Mouse (Mus musculus) frontal cortex, postnatal 14 days (tissue): ENCODE data around the gene Sez6l.
A peak's percentile ranks its signal among the peaks of the same experiment; 100 is the strongest.
"Not testable (repeated sequence)": the region's sequence is repeated elsewhere in the genome, so short reads cannot be mapped to it uniquely, and the experiment has no call there.

Source experiments
- DNase-seq, 2 experiments: peaks; one replicate each; pipeline ENCODE4 v3.0.0; 2022; ENCODE audit warnings: low spot score in 2 of 2

Gene Sez6l

GRCm38 (mm10) chr5:112433004-112433403 is 144.0 kb downstream of the Sez6l start:
- DNase-seq, result peak; percentile 75 to 88

GRCm38 (mm10) chr5:112432033-112432432 is 145.0 kb downstream of the Sez6l start:
- no peak for DNase-seq

GRCm38 (mm10) chr5:112431120-112431775 is 145.7 kb downstream of the Sez6l start:
- DNase-seq, result no peak

- peak; percentile 48 to 75 for DNase-seq
Measured at GRCm38 (mm10) chr5:112428944-112429343, 148.0 kb downstream of the Sez6l start.

GRCm38 (mm10) chr5:112427283-112427682 is 149.7 kb downstream of the Sez6l start:
- DNase-seq, result peak; percentile 50 to 72

GRCm38 (mm10) chr5:112426635-112427034 is 150.3 kb downstream of the Sez6l start:
- DNase-seq, result peak in 1 of 2 experiments; percentile 5

- no peak for DNase-seq
Measured at GRCm38 (mm10) chr5:112419535-112419934, 157.4 kb downstream of the Sez6l start.

GRCm38 (mm10) chr5:112418023-112418422 is 159.0 kb downstream of the Sez6l start:
- no peak for DNase-seq

GRCm38 (mm10) chr5:112416673-112417072 is 160.3 kb downstream of the Sez6l start:
- no peak for DNase-seq

- not testable (repeated sequence) for DNase-seq
Measured at GRCm38 (mm10) chr5:112412781-112413180, 164.2 kb downstream of the Sez6l start.

GRCm38 (mm10) chr5:112411514-112412335 is 165.3 kb downstream of the Sez6l start:
- peak in 1 of 2 experiments; percentile 56 for DNase-seq

GRCm38 (mm10) chr5:112411072-112411471 is 165.9 kb downstream of the Sez6l start:
- no peak for DNase-seq

GRCm38 (mm10) chr5:112409274-112409673 is 167.7 kb downstream of the Sez6l start:
- no peak for DNase-seq

GRCm38 (mm10) chr5:112406017-112406416 is 171.0 kb downstream of the Sez6l start:
- DNase-seq, result no peak

- no peak for DNase-seq
Measured at GRCm38 (mm10) chr5:112402437-112402836, 174.5 kb downstream of the Sez6l start.

GRCm38 (mm10) chr5:112399284-112399683 is 177.7 kb downstream of the Sez6l start:
- no peak for DNase-seq

- DNase-seq, result no peak
Measured at GRCm38 (mm10) chr5:112396066-112396465, 180.9 kb downstream of the Sez6l start.

GRCm38 (mm10) chr5:112394779-112395443 is 182.1 kb downstream of the Sez6l start, which contains the start of gene Asphd2:
Gene Asphd2, minus strand, starts transcription at chr5:112394866.
- peak; percentile 73 to 85 for DNase-seq

- DNase-seq, result no peak
Measured at GRCm38 (mm10) chr5:112394415-112394763, 182.6 kb downstream of the Sez6l start.

GRCm38 (mm10) chr5:112393741-112394414 is 183.1 kb downstream of the Sez6l start:
- no peak for DNase-seq

GRCm38 (mm10) chr5:112391676-112392323 is 185.2 kb downstream of the Sez6l start:
- DNase-seq, result no peak
